9 mouse cellular contexts compared by ENCODE assay signal in the genomic region with DNA sequence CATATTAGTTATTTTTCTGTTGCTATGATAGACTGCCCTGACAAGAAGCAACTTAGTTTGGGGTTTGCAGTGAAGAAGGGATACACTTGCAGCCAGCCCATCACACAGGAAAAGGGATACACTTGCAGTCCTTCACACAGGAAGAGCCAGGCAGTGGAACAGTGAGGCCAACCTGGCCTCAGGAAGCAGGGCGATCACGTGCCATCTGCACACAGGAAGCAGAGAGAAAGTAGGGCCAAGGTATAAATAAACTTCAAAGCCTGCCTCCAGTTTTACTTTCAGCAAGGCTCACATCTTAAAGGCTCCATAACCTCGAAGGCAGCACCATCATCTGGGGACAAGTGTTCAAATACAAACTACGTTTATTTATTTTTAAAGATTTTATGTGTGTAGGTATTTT. TPM values are rescaled to one million over a fixed set of nuclear protein-coding genes. Genes with fewer than 3 reads are reported as not detected.
DNase-seq lines count a peak whose midpoint lies in the region; ATAC-seq and TF ChIP-seq lines count a peak whose summit lies in the region.
"Had no signal": no experiment of that assay in that cellular context is flagged by ENCODE, and none has a peak within 500 bp of the region (broad histone marks: within the 10 kb centered on the region; RNA-seq: fewer than 3 reads in every experiment).

No protein-coding gene starts in this region.

- peak overlapping the region; percentile 9; the same call in 1 of the 2 replicates for H3K4me2 ChIP-seq in heart, embryonic 13.5 days
- peak overlapping the region; percentile 35; the same call in 1 of the 2 replicates for H3K4me2 ChIP-seq in CH12.LX (ENCODE audit: insufficient read depth, low read depth, poor library complexity, severe bottlenecking)
- no peak overlapping the region for H3K4me2 ChIP-seq in intestine, embryonic 15.5 days (replicated peaks)

- no peak for DNase-seq in heart, postnatal 4 days
- no peak for DNase-seq in CH12.LX (ENCODE audit: extremely low read depth)
- peak; percentile 58 to 59 for DNase-seq in spleen, postnatal 36 days (ENCODE audit: low spot score in 2 of 2)
- no peak for DNase-seq in cerebellum, postnatal 25 days
- DNase-seq in yolk sac, embryonic 10.5 days (ENCODE audit: low spot score): no peak
- DNase-seq in kidney, postnatal 4 days: no peak

- no peak overlapping the region for H3K4me3 ChIP-seq in heart, embryonic 13.5 days
- H3K4me3 ChIP-seq in CH12.LX (replicated peaks in 1 of 3; ENCODE audit: low read depth in 2 of 3, low read length in 2 of 3, poor library complexity in 1 of 3): no peak overlapping the region
- H3K4me3 ChIP-seq in intestine, embryonic 15.5 days (replicated peaks): no peak overlapping the region
- H3K4me3 ChIP-seq: midbrain, embryonic 10.5 days had no signal

- 64% methylated on average over 4 of the region's 4 CpGs for WGBS in heart, embryonic 13.5 days
- 63% methylated on average over 4 of the region's 4 CpGs for WGBS in intestine, embryonic 15.5 days

- H3K79me2 ChIP-seq in CH12.LX (replicated peaks; ENCODE audit: control insufficient read depth, extremely low read depth, insufficient read depth, poor library complexity, severe bottlenecking): peaks cover 82% of the 10 kb centered on the region

- ATAC-seq in heart, embryonic 13.5 days (ENCODE audit: extremely low read depth, insufficient number of reproducible peaks, low FRiP score, low TSS enrichment): no peak
- ATAC-seq in intestine, embryonic 15.5 days: no peak

- in situ Hi-C loops in CH12.LX (cut with MboI; ENCODE audit: low pct_ligation_motif_present, low pct_unique_long_range_greater_than_20kb, low sequenced_read_pairs): no loop called here

- no peak for TF ChIP-seq EP300 in CH12.LX (IDR thresholded peaks at IDR 0.05; ENCODE audit: low read length)

- no peaks in the 10 kb centered on the region for H3K9me3 ChIP-seq in heart, embryonic 13.5 days
- no peaks in the 10 kb centered on the region for H3K9me3 ChIP-seq in CH12.LX (replicated peaks; ENCODE audit: low read length)
- no peaks in the 10 kb centered on the region for H3K9me3 ChIP-seq in intestine, embryonic 15.5 days
- H3K9me3 ChIP-seq: midbrain, embryonic 10.5 days had no signal

- dilution Hi-C loops in CH12.LX (cut with MboI; ENCODE audit: extremely low pct_ligation_motif_present, extremely low pct_unique_long_range_greater_than_20kb, low sequenced_read_pairs): no loop called here

- TF ChIP-seq POLR2A in CH12.LX (IDR thresholded peaks at IDR 0.05; ENCODE audit: low read depth, low read length): no peak

- peaks cover 78% of the 10 kb centered on the region for H3K4me1 ChIP-seq in heart, embryonic 13.5 days
- peaks cover 17 to 53% of the 10 kb centered on the region in 2 experiments for H3K4me1 ChIP-seq in CH12.LX (ENCODE audit: control insufficient read depth in 1 of 2, insufficient read depth in 2 of 2)
- H3K4me1 ChIP-seq in intestine, embryonic 15.5 days (replicated peaks): peaks cover 57% of the 10 kb centered on the region

- TF ChIP-seq CTCF in CH12.LX (conservative IDR thresholded peaks at IDR 0.05 in 1 of 2, IDR thresholded peaks at IDR 0.05 in 1 of 2; ENCODE audit: low read depth in 2 of 2, low read length in 2 of 2): no peak

- no peaks in the 10 kb centered on the region for H3K27me3 ChIP-seq in heart, embryonic 13.5 days (replicated peaks)
- no peaks in the 10 kb centered on the region for H3K27me3 ChIP-seq in CH12.LX (replicated peaks)
- no peaks in the 10 kb centered on the region for H3K27me3 ChIP-seq in intestine, embryonic 15.5 days (replicated peaks)

- peak overlapping the region; percentile 67 for H3K9ac ChIP-seq in heart, embryonic 13.5 days
- H3K9ac ChIP-seq in CH12.LX (ENCODE audit: insufficient read depth, low read depth): no peak overlapping the region
- H3K9ac ChIP-seq in intestine, embryonic 15.5 days: no peak overlapping the region

- peak overlapping the region; percentile 68 for H3K27ac ChIP-seq in heart, embryonic 13.5 days (replicated peaks)
- no peak overlapping the region for H3K27ac ChIP-seq in CH12.LX (ENCODE audit: insufficient read depth, low read depth)
- H3K27ac ChIP-seq in intestine, embryonic 15.5 days: peak overlapping the region; percentile 15; the same call in 1 of the 2 replicates
- H3K27ac ChIP-seq: midbrain, embryonic 10.5 days had no signal

- H3K36me3 ChIP-seq in heart, embryonic 13.5 days: peaks cover 88% of the 10 kb centered on the region
- peaks cover 64 to 95% of the 10 kb centered on the region in 2 experiments for H3K36me3 ChIP-seq in CH12.LX (replicated peaks in 1 of 2; ENCODE audit: control insufficient read depth in 1 of 2, insufficient read depth in 1 of 2, low read length in 1 of 2)
- H3K36me3 ChIP-seq in intestine, embryonic 15.5 days: peaks cover 39% of the 10 kb centered on the region

- TF ChIP-seq RAD21 in CH12.LX (IDR thresholded peaks at IDR 0.05; ENCODE audit: low read depth, low read length): no peak

TF ChIP-seq in CH12.LX, 34 proteins besides CTCF, POLR2A, EP300 and RAD21:
- TF ChIP-seq MYC (IDR thresholded peaks at IDR 0.05; ENCODE audit: low read depth, low read length): no peak
- TF ChIP-seq USF1 (IDR thresholded peaks at IDR 0.05; ENCODE audit: low read depth, low read length): peak; percentile 61
- peak; percentile 86 for TF ChIP-seq BHLHE40 (IDR thresholded peaks at IDR 0.05; ENCODE audit: low read depth, low read length)
- TF ChIP-seq MAZ (IDR thresholded peaks at IDR 0.05; ENCODE audit: low read depth, low read length): no peak
- TF ChIP-seq USF2 (conservative IDR thresholded peaks at IDR 0.05; ENCODE audit: low read depth, low read length): peak; percentile 33
- TF ChIP-seq MEF2A (IDR thresholded peaks at IDR 0.05; ENCODE audit: borderline replicate concordance, low read depth, low read length): no peak
- TF ChIP-seq ZNF384 (IDR thresholded peaks at IDR 0.05; ENCODE audit: low read depth, low read length): no peak

RNA-seq across cellular contexts. Expression of a gene that starts 6.0 kb away (rescaled TPM):
- 49.1 and 49.3 TPM in 2 replicates for polyA plus RNA-seq in heart, embryonic 13.5 days (2015; fragmentation: Nextera tagmentation; extraction: Ambion mirVana)
- 10 to 100 TPM; 25.8 to 26.8 TPM for total RNA-seq in heart, postnatal 4 days (2021)
- total RNA-seq in CH12.LX (2012; rRNA removed) (78.0 and 90.6 TPM in 2 replicates), CH12.LX (2014; rRNA removed) (111 and 128 TPM in 2 replicates)
- polyA plus RNA-seq in CH12.LX (2012; ENCODE audit: insufficient read length, low read depth): 68.3 and 78.0 TPM in 2 replicates
- polyA plus RNA-seq in intestine, embryonic 15.5 days (2015; fragmentation: Nextera tagmentation; extraction: Ambion mirVana): 87.6 and 88.0 TPM in 2 replicates

RNA-seq across cellular contexts. Expression of a gene that starts 14.5 kb away (rescaled TPM):
- 7.6 and 8.0 TPM in 2 replicates for polyA plus RNA-seq in heart, embryonic 13.5 days (2015; fragmentation: Nextera tagmentation; extraction: Ambion mirVana)
- 1 to 10 TPM; 4.5 to 6.0 TPM for total RNA-seq in heart, postnatal 4 days (2021)
- total RNA-seq in CH12.LX (2012; rRNA removed) (3.1 and 3.5 TPM in 2 replicates), CH12.LX (2014; rRNA removed) (2.5 TPM in 2 replicates)
- polyA plus RNA-seq in CH12.LX (2012; ENCODE audit: insufficient read length, low read depth): 3.0 and 3.5 TPM in 2 replicates
- 3.7 and 4.6 TPM in 2 replicates for polyA plus RNA-seq in intestine, embryonic 15.5 days (2015; fragmentation: Nextera tagmentation; extraction: Ambion mirVana)

RNA-seq across cellular contexts. Expression of a gene that starts 20.8 kb away (rescaled TPM):
- polyA plus RNA-seq in heart, embryonic 13.5 days (2015; fragmentation: Nextera tagmentation; extraction: Ambion mirVana): 1.1 and 1.2 TPM in 2 replicates
- total RNA-seq in heart, postnatal 4 days (2021): 10 to 100 TPM; 13.5 to 16.8 TPM
- total RNA-seq in CH12.LX (2012; rRNA removed): 16.2 and 27.7 TPM in 2 replicates
- total RNA-seq in CH12.LX (2014; rRNA removed): 2.0 and 3.1 TPM in 2 replicates
- polyA plus RNA-seq in CH12.LX (2012; ENCODE audit: insufficient read length, low read depth): 14.4 and 14.6 TPM in 2 replicates
- 2.3 and 3.0 TPM in 2 replicates for polyA plus RNA-seq in intestine, embryonic 15.5 days (2015; fragmentation: Nextera tagmentation; extraction: Ambion mirVana)

RNA-seq across cellular contexts. Expression of a gene that starts 44.8 kb away (rescaled TPM):
- 0.08 and 0.16 TPM in 2 replicates for polyA plus RNA-seq in heart, embryonic 13.5 days (2015; fragmentation: Nextera tagmentation; extraction: Ambion mirVana)
- under 1 TPM; 0.16 to 0.17 TPM for total RNA-seq in heart, postnatal 4 days (2021)
- total RNA-seq in CH12.LX (2012; rRNA removed) (31.1 and 44.7 TPM in 2 replicates), CH12.LX (2014; rRNA removed) (19.4 and 24.4 TPM in 2 replicates)
- polyA plus RNA-seq in CH12.LX (2012; ENCODE audit: insufficient read length, low read depth): 50.9 and 62.1 TPM in 2 replicates
- polyA plus RNA-seq in intestine, embryonic 15.5 days (2015; fragmentation: Nextera tagmentation; extraction: Ambion mirVana): 0.24 and 0.40 TPM in 2 replicates
- polyA plus RNA-seq: midbrain, embryonic 10.5 days had no signal

Comparison
In these comparisons a context has a peak if more than half of its experiments do, and no peak if none do; other contexts are left out.
1. DNase-seq: peak in spleen, postnatal 36 days (2 of 2); none in heart, postnatal 4 days (single experiment), CH12.LX (single experiment), cerebellum, postnatal 25 days (0 of 2), yolk sac, embryonic 10.5 days (single experiment) and kidney, postnatal 4 days (0 of 2).